Mouse (Mus musculus) spleen, embryonic (tissue): Measurements from ENCODE around the gene Pi4ka.

ENCODE experiments used
- CTCF ChIA-PET: fragments of 350-600 bp; sonication (Branson Sonifier 250); formaldehyde crosslinking; loops from one replicate; lab custom pipeline; 2022; lab: Charles Lee

The Pi4ka gene

GRCm38 (mm10) chr16:17405736-17406443, at the start of gene Pi4ka, which contains the start of gene Snap29:
Gene Pi4ka, minus strand, starts transcription at chr16:17406314.
Gene Snap29, plus strand, starts transcription at chr16:17405986.
- CTCF ChIA-PET, result interaction anchor here (0.7 kb wide), 1 partner anchor 46 kb away, joined by 4 read pairs; the partner anchor contains the start of gene Crkl

GRCm38 (mm10) chr16:17452373-17452715, 46.2 kb upstream of the Pi4ka start:
- CTCF ChIA-PET, result interaction anchor here (1.1 kb wide), 1 partner anchor 46 kb away, joined by 4 read pairs; the partner anchor contains the start of gene Pi4ka

DNA sequence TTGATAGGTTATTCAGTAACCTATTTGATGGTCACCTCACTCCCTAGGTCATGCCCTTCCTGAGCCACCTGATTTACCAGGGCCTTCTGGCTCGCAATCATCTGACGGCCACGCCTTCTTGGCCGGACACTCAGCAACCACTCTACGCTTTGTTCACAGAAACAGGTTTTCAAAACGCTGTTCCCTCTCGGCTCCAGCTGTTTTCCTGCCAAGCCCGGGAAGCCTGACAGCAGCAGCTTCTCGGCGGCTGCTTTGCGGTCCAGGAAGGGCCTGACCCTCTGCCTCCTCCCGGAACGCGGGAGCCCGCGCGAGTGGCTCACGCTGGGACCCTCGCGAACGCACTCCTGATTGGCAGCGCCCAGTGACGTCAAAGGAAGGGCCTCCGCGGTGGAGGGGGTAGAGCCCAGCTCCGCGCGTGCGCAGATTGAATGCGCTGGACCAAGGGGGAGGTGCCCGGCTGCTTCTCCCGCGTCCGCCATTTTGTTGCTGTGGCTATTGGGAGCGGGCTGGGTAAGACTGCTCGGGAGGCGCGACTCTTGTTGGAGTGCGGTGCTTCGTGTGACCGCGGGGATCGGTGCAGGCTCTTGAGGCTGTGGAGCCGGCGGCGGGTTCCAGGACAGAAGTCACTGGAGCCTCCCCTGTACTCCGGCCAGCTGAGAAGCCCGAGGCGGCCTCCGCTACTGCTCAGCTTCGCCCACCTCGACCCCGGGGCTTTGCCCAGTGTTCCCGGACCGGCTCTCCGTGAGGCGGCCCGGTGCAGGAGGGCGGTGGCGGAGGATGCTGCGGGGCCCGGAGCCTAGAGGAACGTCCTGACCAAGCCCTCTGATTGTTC, 45.6 kb upstream of the Pi4ka start, which contains the start of gene Crkl:
TSS of gene Crkl (plus strand) at position 447 of the 832 bp plus-strand sequence.
- CTCF ChIA-PET, result interaction anchor here (1.1 kb wide), 1 partner anchor 45 kb away, joined by 4 read pairs; the partner anchor contains the start of gene Pi4ka

- CTCF ChIA-PET, result interaction anchor here (0.7 to 1.0 kb wide), 3 partner anchors 14 to 1579 kb away, joined by 3 to 8 read pairs (median 6); no protein-coding TSS in a partner anchor
Measured at GRCm38 (mm10) chr16:17432576-17432975, 26.5 kb upstream of the Pi4ka start.

GRCm38 (mm10) chr16:17423021-17423420, 16.9 kb upstream of the Pi4ka start:
- CTCF ChIA-PET, result no interaction called here

GRCm38 (mm10) chr16:17410209-17410608, 4.1 kb upstream of the Pi4ka start:
- CTCF ChIA-PET, result interaction anchor here (0.6 kb wide), 1 partner anchor 16 kb away, joined by 7 read pairs; no protein-coding TSS in a partner anchor

GRCm38 (mm10) chr16:17409046-17409445, 2.9 kb upstream of the Pi4ka start:
- CTCF ChIA-PET, result no interaction called here

GRCm38 (mm10) chr16:17406512-17407231, 558 bp upstream of the Pi4ka start:
- CTCF ChIA-PET, result interaction anchor here (0.7 kb wide), 1 partner anchor 45 kb away, joined by 4 read pairs; the partner anchor contains the start of gene Crkl

DNA sequence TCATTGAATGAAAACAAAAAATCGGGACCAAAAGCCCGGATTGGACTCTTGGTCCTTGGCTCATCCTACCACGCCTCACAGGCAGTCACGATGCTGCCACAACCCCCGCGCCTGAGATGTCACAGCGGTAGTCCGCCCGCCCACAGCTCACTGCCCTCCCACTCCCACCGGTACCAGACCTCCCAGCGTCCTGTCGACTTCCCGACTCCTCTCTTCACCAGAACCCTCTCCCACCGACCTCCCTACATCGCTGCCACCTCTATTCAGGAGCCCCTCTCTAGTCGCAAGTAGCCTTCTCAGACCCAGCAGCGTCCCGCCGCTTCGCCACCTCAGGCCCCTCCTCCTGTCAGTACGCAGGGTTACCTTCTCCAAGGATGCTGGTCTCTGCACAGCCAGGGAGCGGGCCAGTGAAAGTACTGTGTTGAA, 830 bp downstream of the Pi4ka start:
- CTCF ChIA-PET, result no interaction called here

GRCm38 (mm10) chr16:17402855-17403254, 3.3 kb downstream of the Pi4ka start:
- CTCF ChIA-PET, result interaction anchor here (0.5 to 0.8 kb wide), 2 partner anchors 29 to 46 kb away, joined by 3 read pairs; no protein-coding TSS in a partner anchor

DNA sequence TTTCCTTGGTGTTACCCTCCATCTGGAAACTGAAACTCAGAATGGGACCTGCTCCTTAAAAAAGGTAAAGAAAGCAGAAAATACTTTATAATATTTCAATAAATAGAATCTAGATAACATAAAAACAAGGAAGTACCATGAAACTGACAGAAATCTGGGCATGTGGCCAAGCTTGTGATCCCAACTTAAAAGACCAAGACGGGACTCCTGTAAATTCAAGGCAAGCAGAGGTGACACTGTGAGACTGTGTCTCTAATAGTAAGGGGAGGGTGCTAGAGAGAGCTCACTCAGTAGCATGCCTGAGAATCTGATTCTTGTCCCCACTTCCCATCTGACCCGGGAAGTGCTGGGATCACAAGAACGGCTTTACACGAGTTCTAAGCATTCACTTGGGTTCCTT, 13.3 kb downstream of the Pi4ka start:
- CTCF ChIA-PET, result interaction anchor here (1.0 kb wide), 1 partner anchor 29 kb away, joined by 3 read pairs; no protein-coding TSS in a partner anchor

GRCm38 (mm10) chr16:17383594-17384326, 22.4 kb downstream of the Pi4ka start:
- CTCF ChIA-PET, result interaction anchor here (0.6 kb wide), 1 partner anchor 27 kb away, joined by 4 read pairs; no protein-coding TSS in a partner anchor

DNA sequence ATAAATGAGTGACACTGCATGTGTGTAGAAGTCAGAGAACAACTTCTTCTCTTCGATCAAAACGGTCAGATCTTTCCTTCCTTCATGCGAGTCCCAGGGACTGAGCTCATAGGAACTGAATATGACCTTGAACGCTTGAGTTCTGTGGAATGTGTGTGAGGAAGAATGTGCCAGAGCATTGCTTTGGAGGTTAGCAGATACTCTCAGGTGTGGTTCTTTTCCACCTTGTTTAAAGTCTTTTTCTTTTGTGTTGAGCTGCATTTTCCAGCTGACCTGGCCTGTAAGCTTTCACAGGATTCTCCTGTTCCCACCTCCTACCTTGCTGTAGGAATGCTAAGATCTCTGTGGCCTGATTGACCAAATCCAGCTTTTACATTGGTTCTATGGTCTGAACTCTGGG, 23.8 kb downstream of the Pi4ka start:
- CTCF ChIA-PET, result no interaction called here

- CTCF ChIA-PET, result no interaction called here
Measured at GRCm38 (mm10) chr16:17358787-17359186, 47.3 kb downstream of the Pi4ka start.

DNA sequence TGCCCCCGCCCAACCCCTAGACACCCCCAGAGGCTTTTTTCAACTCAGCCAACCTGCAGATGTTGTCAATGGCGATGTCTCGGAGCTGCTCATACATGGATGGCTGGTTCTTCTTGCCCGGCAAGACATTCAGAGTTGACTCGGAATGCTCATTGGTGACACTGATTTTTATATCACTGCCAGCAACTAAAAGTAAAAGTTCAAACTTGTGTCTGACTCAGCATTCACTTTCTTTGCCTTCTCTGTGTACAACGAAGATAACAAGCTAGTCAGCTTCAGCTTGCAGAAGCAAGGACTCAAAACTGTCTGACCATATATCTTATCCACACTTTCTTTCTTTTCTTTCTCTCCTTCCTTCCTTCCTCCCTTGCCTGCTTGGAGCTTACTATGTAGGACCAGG, 50.1 kb downstream of the Pi4ka start:
- CTCF ChIA-PET, result no interaction called here

DNA sequence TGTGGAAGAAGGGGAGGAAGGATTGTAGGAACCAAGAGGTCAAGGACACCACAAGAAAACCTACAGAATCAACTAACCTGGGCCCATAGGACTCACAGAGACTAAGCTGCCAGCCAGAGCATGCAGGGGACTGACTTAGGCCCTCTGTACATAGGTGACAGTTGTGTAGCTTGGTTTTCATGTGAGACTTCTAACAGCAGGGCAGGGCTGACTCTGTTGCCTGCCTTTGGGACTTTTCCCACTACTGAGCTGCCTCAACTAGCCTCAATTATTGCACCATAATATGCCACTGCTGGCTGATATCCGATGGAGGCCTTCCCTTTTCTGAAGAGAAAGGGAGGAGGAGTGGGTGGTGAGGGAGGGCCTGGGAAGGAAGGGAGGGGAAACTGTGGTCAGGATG, 59.3 kb downstream of the Pi4ka start:
- CTCF ChIA-PET, result no interaction called here

GRCm38 (mm10) chr16:17345813-17346155, 60.3 kb downstream of the Pi4ka start:
- CTCF ChIA-PET, result no interaction called here

- CTCF ChIA-PET, result no interaction called here
Measured at GRCm38 (mm10) chr16:17345141-17345812, 60.8 kb downstream of the Pi4ka start.

- CTCF ChIA-PET, result no interaction called here
Measured at GRCm38 (mm10) chr16:17341847-17342246, 64.3 kb downstream of the Pi4ka start.

DNA sequence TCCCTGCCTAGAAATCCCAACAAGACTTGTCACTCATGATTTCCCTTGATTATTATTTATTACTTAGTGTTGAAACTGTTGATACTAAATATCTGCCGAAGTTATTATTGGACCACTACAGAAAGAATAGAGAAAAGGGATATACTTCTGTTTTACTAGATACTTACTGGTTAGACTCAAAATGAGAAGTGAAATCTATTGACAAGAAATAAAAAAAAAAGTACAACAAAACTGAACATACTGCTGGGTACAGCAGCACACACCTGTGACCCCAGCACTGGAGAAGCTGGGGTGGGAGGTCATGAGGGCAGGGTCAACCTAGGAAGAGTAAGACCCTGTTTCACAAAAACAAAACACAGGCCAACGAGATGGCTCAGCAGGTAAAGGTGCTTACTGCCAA, 65.4 kb downstream of the Pi4ka start:
- CTCF ChIA-PET, result no interaction called here
